Mouse (Mus musculus) bone marrow macrophage, adult 2 months (primary cell): ENCODE data around the gene Obp2b.

Experiments
- CTCF ChIP-seq: IDR thresholded peaks from 2 replicates; pipeline ENCODE4 v1.5.1; 2012; ENCODE audit warnings: low read depth, mild to moderate bottlenecking, low read length, moderate library complexity
- POLR2A ChIP-seq: IDR thresholded peaks from 2 replicates; pipeline ENCODE4 v1.6.1; 2012; ENCODE audit warnings: mild to moderate bottlenecking, low read depth, low read length, borderline replicate concordance

- TF ChIP-seq CTCF (peak; percentile 31), POLR2A (no peak)
These were observed 42.2 kb upstream of the Obp2b start for GRCm38 (mm10) chr2:25694605-25695004.
